ENCODE assay signal across 29 mouse cellular contexts in the genomic region with DNA sequence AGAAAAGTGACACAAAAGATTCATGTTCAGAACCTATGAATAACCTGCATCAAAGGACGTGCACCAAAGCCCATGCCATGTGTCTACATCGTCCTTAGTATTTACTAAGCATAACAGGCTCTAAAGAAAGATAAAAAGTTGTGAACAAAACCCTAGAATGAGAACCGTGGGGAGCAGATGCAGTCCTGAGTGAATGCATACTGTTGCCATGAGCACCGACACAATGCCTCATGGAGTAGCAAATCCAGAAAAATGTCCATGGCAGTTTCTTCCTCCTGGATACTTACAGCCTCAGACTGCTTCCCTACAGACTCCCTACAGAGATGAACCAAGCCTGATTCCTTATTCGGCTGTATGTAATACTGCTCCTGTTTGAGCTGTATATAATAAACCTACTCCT. TPM values are rescaled to one million over a fixed set of nuclear protein-coding genes. Genes with fewer than 3 reads are reported as not detected.
A peak's percentile ranks its signal among the peaks of the same experiment; 100 is the strongest.
DNase-seq lines count a peak whose midpoint lies in the region; ATAC-seq and TF ChIP-seq lines count a peak whose summit lies in the region.
"Had no signal": no experiment of that assay in that cellular context is flagged by ENCODE, and none has a peak within 500 bp of the region (broad histone marks: within the 10 kb centered on the region; RNA-seq: fewer than 3 reads in every experiment).

No protein-coding gene starts in this region.

- no peaks in the 10 kb centered on the region for H3K9me3 ChIP-seq in hindbrain, embryonic 10.5 days
- no peaks in the 10 kb centered on the region for H3K9me3 ChIP-seq in hindbrain, embryonic 14.5 days (ENCODE audit: control insufficient read depth, low read length)
- H3K9me3 ChIP-seq in neural tube, embryonic 12.5 days: no peaks in the 10 kb centered on the region
- no peaks in the 10 kb centered on the region for H3K9me3 ChIP-seq in neural tube, embryonic 13.5 days
- H3K9me3 ChIP-seq in lung, postnatal 0 days (ENCODE audit: low read length): no peaks in the 10 kb centered on the region
- H3K9me3 ChIP-seq: embryonic facial prominence, embryonic 12.5 days; heart, embryonic 12.5 days; kidney, embryonic 15.5 days; limb, embryonic 13.5 days; lung, embryonic 15.5 days; stomach, embryonic 15.5 days had no signal

- H3K36me3 ChIP-seq in hindbrain, embryonic 10.5 days: peaks cover 14% of the 10 kb centered on the region
- 0 out of 2 replicates have a peak, but pooled peaks cover 4% of the 10 kb centered on the region for H3K36me3 ChIP-seq in hindbrain, embryonic 14.5 days (replicated peaks; ENCODE audit: control insufficient read depth, insufficient read depth)
- H3K36me3 ChIP-seq in neural tube, embryonic 12.5 days: peaks cover 2% of the 10 kb centered on the region; the same call in 1 of the 2 replicates
- H3K36me3 ChIP-seq in neural tube, embryonic 13.5 days: no peaks in the 10 kb centered on the region
- H3K36me3 ChIP-seq in lung, postnatal 0 days (ENCODE audit: insufficient read depth, low read length): no peaks in the 10 kb centered on the region
- H3K36me3 ChIP-seq: embryonic facial prominence, embryonic 12.5 days; heart, embryonic 12.5 days; kidney, embryonic 15.5 days; lung, embryonic 15.5 days; stomach, embryonic 15.5 days had no signal

- TF ChIP-seq CTCF in lung, postnatal 0 days (IDR thresholded peaks at IDR 0.05): no peak

- H3K4me1 ChIP-seq in hindbrain, embryonic 10.5 days (replicated peaks): peaks cover 28% of the 10 kb centered on the region
- H3K4me1 ChIP-seq in hindbrain, embryonic 14.5 days (replicated peaks; ENCODE audit: control insufficient read depth, insufficient read depth, low read length): no peaks in the 10 kb centered on the region
- peaks cover 8% of the 10 kb centered on the region; the same call in 1 of the 2 replicates for H3K4me1 ChIP-seq in neural tube, embryonic 12.5 days
- peaks cover 15% of the 10 kb centered on the region; the same call in 1 of the 2 replicates for H3K4me1 ChIP-seq in neural tube, embryonic 13.5 days (replicated peaks)
- H3K4me1 ChIP-seq in lung, postnatal 0 days (ENCODE audit: insufficient read depth, low read depth, low read length): no peaks in the 10 kb centered on the region
- H3K4me1 ChIP-seq: embryonic facial prominence, embryonic 12.5 days; heart, embryonic 12.5 days; kidney, embryonic 15.5 days; limb, embryonic 13.5 days; lung, embryonic 15.5 days; stomach, embryonic 15.5 days had no signal

- H3K4me3 ChIP-seq in hindbrain, embryonic 10.5 days: no peak overlapping the region
- H3K4me3 ChIP-seq in hindbrain, embryonic 14.5 days (replicated peaks; ENCODE audit: low read length): no peak overlapping the region
- H3K4me3 ChIP-seq in neural tube, embryonic 12.5 days: no peak overlapping the region
- H3K4me3 ChIP-seq in neural tube, embryonic 13.5 days: no peak overlapping the region
- no peak overlapping the region for H3K4me3 ChIP-seq in lung, postnatal 0 days (ENCODE audit: low read depth, low read length)
- H3K4me3 ChIP-seq: embryonic facial prominence, embryonic 12.5 days; gastrocnemius, adult 2 months; heart, adult 2 months; heart, embryonic 12.5 days; kidney, embryonic 15.5 days; left cerebral cortex, adult 2 months; limb, embryonic 13.5 days; lung, embryonic 15.5 days; stomach, embryonic 15.5 days had no signal

- no peak for TF ChIP-seq EP300 in lung, postnatal 0 days (IDR thresholded peaks at IDR 0.05)

- no peak overlapping the region for H3K9ac ChIP-seq in hindbrain, embryonic 14.5 days
- no peak overlapping the region for H3K9ac ChIP-seq in neural tube, embryonic 12.5 days
- no peak overlapping the region for H3K9ac ChIP-seq in neural tube, embryonic 13.5 days
- no peak overlapping the region for H3K9ac ChIP-seq in lung, postnatal 0 days (replicated peaks; ENCODE audit: low read depth)
- H3K9ac ChIP-seq: embryonic facial prominence, embryonic 12.5 days; heart, embryonic 12.5 days; kidney, embryonic 15.5 days; limb, embryonic 13.5 days; lung, embryonic 15.5 days; stomach, embryonic 15.5 days had no signal

- H3K27ac ChIP-seq in hindbrain, embryonic 10.5 days: peak overlapping the region; percentile 47
- H3K27ac ChIP-seq in hindbrain, embryonic 14.5 days: no peak overlapping the region
- H3K27ac ChIP-seq in neural tube, embryonic 12.5 days: no peak overlapping the region
- H3K27ac ChIP-seq in neural tube, embryonic 13.5 days (replicated peaks): peak overlapping the region; percentile 33; the same call in 1 of the 2 replicates
- H3K27ac ChIP-seq in lung, postnatal 0 days (ENCODE audit: low read length): no peak overlapping the region
- H3K27ac ChIP-seq: embryonic facial prominence, embryonic 12.5 days; gastrocnemius, adult 2 months; heart, adult 2 months; kidney, embryonic 15.5 days; left cerebral cortex, adult 2 months; limb, embryonic 13.5 days; lung, embryonic 15.5 days; stomach, embryonic 15.5 days had no signal

- no peak for ATAC-seq in hindbrain, embryonic 14.5 days (ENCODE audit: low FRiP score)
- peak; percentile 66 for ATAC-seq in neural tube, embryonic 12.5 days (ENCODE audit: low FRiP score, low read depth)
- ATAC-seq in neural tube, embryonic 13.5 days (ENCODE audit: low read depth): peak; percentile 72
- no peak for ATAC-seq in lung, postnatal 0 days
- ATAC-seq: forebrain, embryonic 16.5 days; Patski had no signal

- DNase-seq in hindbrain, embryonic 10.5 days (ENCODE audit: low spot score): peak; percentile 27
- DNase-seq in hindbrain, embryonic 14.5 days (ENCODE audit: low spot score): no peak
- no peak for DNase-seq in neural tube, embryonic 10.5 days (ENCODE audit: extremely low spot score, low spot score)
- DNase-seq in mesoderm, embryonic 11.5 days (ENCODE audit: low read depth, low spot score): peak; percentile 31
- no peak for DNase-seq in lung, postnatal 0 days (ENCODE audit: low spot score)
- no peak for DNase-seq in urinary bladder, postnatal 36 days (ENCODE audit: low spot score in 2 of 2)
- DNase-seq: adrenal gland, postnatal 10 days; cerebellum, adult 11 months; cerebellum, adult 9-10 months; gastrocnemius, adult 2 months; gastrocnemius, postnatal 36 days; heart, adult 2 months; kidney, adult 18-20 months; kidney, postnatal 25 days; retina, postnatal 1 day; right cerebral cortex, postnatal 14 days; thymus, postnatal 14 days had no signal

- WGBS in hindbrain, embryonic 10.5 days: 38% methylated on average over 5 of the region's 5 CpGs
- 19% methylated on average over 5 of the region's 5 CpGs for WGBS in hindbrain, embryonic 14.5 days
- 35% methylated on average over 5 of the region's 5 CpGs for WGBS in neural tube, embryonic 12.5 days
- 22% methylated on average over 5 of the region's 5 CpGs for WGBS in neural tube, embryonic 13.5 days
- 83% methylated on average over 5 of the region's 5 CpGs for WGBS in lung, postnatal 0 days

- H3K27me3 ChIP-seq in hindbrain, embryonic 10.5 days (ENCODE audit: insufficient read depth, poor library complexity, severe bottlenecking): no peaks in the 10 kb centered on the region
- H3K27me3 ChIP-seq in hindbrain, embryonic 14.5 days (ENCODE audit: control insufficient read depth, insufficient read depth, low read length): no peaks in the 10 kb centered on the region
- H3K27me3 ChIP-seq in neural tube, embryonic 12.5 days (replicated peaks): no peaks in the 10 kb centered on the region
- H3K27me3 ChIP-seq in neural tube, embryonic 13.5 days: no peaks in the 10 kb centered on the region
- no peaks in the 10 kb centered on the region for H3K27me3 ChIP-seq in lung, postnatal 0 days (replicated peaks; ENCODE audit: insufficient read depth, low read length)
- H3K27me3 ChIP-seq: embryonic facial prominence, embryonic 12.5 days; heart, embryonic 12.5 days; kidney, embryonic 15.5 days; limb, embryonic 13.5 days; lung, embryonic 15.5 days; Patski; stomach, embryonic 15.5 days had no signal

- H3K4me2 ChIP-seq in hindbrain, embryonic 14.5 days (replicated peaks): no peak overlapping the region
- H3K4me2 ChIP-seq in neural tube, embryonic 12.5 days (replicated peaks): no peak overlapping the region
- no peak overlapping the region for H3K4me2 ChIP-seq in neural tube, embryonic 13.5 days
- no peak overlapping the region for H3K4me2 ChIP-seq in lung, postnatal 0 days (replicated peaks; ENCODE audit: low read depth, low read length)
- H3K4me2 ChIP-seq: embryonic facial prominence, embryonic 12.5 days; heart, embryonic 12.5 days; kidney, embryonic 15.5 days; limb, embryonic 13.5 days; liver, embryonic 11.5 days; lung, embryonic 15.5 days; stomach, embryonic 15.5 days had no signal

RNA-seq across cellular contexts. Expression of gene Ccdc173, which starts 28.4 kb away (rescaled TPM):
- 3.0 and 4.0 TPM in 2 replicates for polyA plus RNA-seq in hindbrain, embryonic 10.5 days (2016; fragmentation: Nextera tagmentation; extraction: Ambion mirVana)
- 2.0 and 2.3 TPM in 2 replicates for polyA plus RNA-seq in hindbrain, embryonic 14.5 days (2014; fragmentation: Nextera tagmentation; extraction: Ambion mirVana)
- polyA plus RNA-seq in neural tube, embryonic 12.5 days (2016; fragmentation: Nextera tagmentation; extraction: Ambion mirVana): 4.4 and 4.7 TPM in 2 replicates
- 2.4 and 3.1 TPM in 2 replicates for polyA plus RNA-seq in neural tube, embryonic 13.5 days (2015; fragmentation: Nextera tagmentation; extraction: Ambion mirVana)
- 2.3 and 2.5 TPM in 2 replicates for polyA plus RNA-seq in lung, postnatal 0 days (2015; fragmentation: Nextera tagmentation; extraction: Ambion mirVana)

RNA-seq across cellular contexts. Expression of gene Phospho2, which starts 28.4 kb away (rescaled TPM):
- polyA plus RNA-seq in hindbrain, embryonic 10.5 days (2016; fragmentation: Nextera tagmentation; extraction: Ambion mirVana): 28.3 and 30.4 TPM in 2 replicates
- 40.2 and 47.0 TPM in 2 replicates for polyA plus RNA-seq in hindbrain, embryonic 14.5 days (2014; fragmentation: Nextera tagmentation; extraction: Ambion mirVana)
- 38.3 and 39.2 TPM in 2 replicates for polyA plus RNA-seq in neural tube, embryonic 12.5 days (2016; fragmentation: Nextera tagmentation; extraction: Ambion mirVana)
- 38.2 and 39.0 TPM in 2 replicates for polyA plus RNA-seq in neural tube, embryonic 13.5 days (2015; fragmentation: Nextera tagmentation; extraction: Ambion mirVana)
- polyA plus RNA-seq in lung, postnatal 0 days (2015; fragmentation: Nextera tagmentation; extraction: Ambion mirVana): 20.3 and 20.8 TPM in 2 replicates

RNA-seq across cellular contexts. Expression of gene Ppig, which starts 38.6 kb away (rescaled TPM):
- polyA plus RNA-seq in hindbrain, embryonic 10.5 days (2016; fragmentation: Nextera tagmentation; extraction: Ambion mirVana): 78.0 and 128 TPM in 2 replicates
- polyA plus RNA-seq in hindbrain, embryonic 14.5 days (2014; fragmentation: Nextera tagmentation; extraction: Ambion mirVana): 83.9 and 84.8 TPM in 2 replicates
- 128 and 144 TPM in 2 replicates for polyA plus RNA-seq in neural tube, embryonic 12.5 days (2016; fragmentation: Nextera tagmentation; extraction: Ambion mirVana)
- 103 and 119 TPM in 2 replicates for polyA plus RNA-seq in neural tube, embryonic 13.5 days (2015; fragmentation: Nextera tagmentation; extraction: Ambion mirVana)
- polyA plus RNA-seq in lung, postnatal 0 days (2015; fragmentation: Nextera tagmentation; extraction: Ambion mirVana): 95.1 and 96.5 TPM in 2 replicates

RNA-seq across cellular contexts. Expression of gene Fastkd1, which starts 47.7 kb away (rescaled TPM):
- 14.5 and 17.7 TPM in 2 replicates for polyA plus RNA-seq in hindbrain, embryonic 10.5 days (2016; fragmentation: Nextera tagmentation; extraction: Ambion mirVana)
- 18.8 and 20.2 TPM in 2 replicates for polyA plus RNA-seq in hindbrain, embryonic 14.5 days (2014; fragmentation: Nextera tagmentation; extraction: Ambion mirVana)
- polyA plus RNA-seq in neural tube, embryonic 12.5 days (2016; fragmentation: Nextera tagmentation; extraction: Ambion mirVana): 17.1 and 17.4 TPM in 2 replicates
- 14.4 and 14.8 TPM in 2 replicates for polyA plus RNA-seq in neural tube, embryonic 13.5 days (2015; fragmentation: Nextera tagmentation; extraction: Ambion mirVana)
- polyA plus RNA-seq in lung, postnatal 0 days (2015; fragmentation: Nextera tagmentation; extraction: Ambion mirVana): 5.4 and 6.2 TPM in 2 replicates

Comparison
In these comparisons a context has a peak if more than half of its experiments do, and no peak if none do; other contexts are left out.
1. DNase-seq: peak in hindbrain, embryonic 10.5 days (single experiment) and mesoderm, embryonic 11.5 days (single experiment); none in hindbrain, embryonic 14.5 days (single experiment), neural tube, embryonic 10.5 days (single experiment), lung, postnatal 0 days (single experiment) and urinary bladder, postnatal 36 days (0 of 2).
2. H3K27ac ChIP-seq: peak in hindbrain, embryonic 10.5 days (single experiment) and neural tube, embryonic 13.5 days (single experiment); none in hindbrain, embryonic 14.5 days (single experiment), neural tube, embryonic 12.5 days (single experiment) and lung, postnatal 0 days (single experiment).
3. ATAC-seq: peak in neural tube, embryonic 12.5 days (single experiment) and neural tube, embryonic 13.5 days (single experiment); none in hindbrain, embryonic 14.5 days (single experiment) and lung, postnatal 0 days (single experiment).